Mouse (Mus musculus): ENCODE results near the gene Angptl8.

Angptl8 gene

GRCm38 (mm10) chr9:21816716-21817305 lies 18.5 kb upstream of the Angptl8 start:
- DNase-seq = no peak

GRCm38 (mm10) chr9:21818125-21818524 lies 17.2 kb upstream of the Angptl8 start:
- DNase-seq = no peak

GRCm38 (mm10) chr9:21818561-21818960 lies 16.7 kb upstream of the Angptl8 start:
- DNase-seq = no peak

- DNase-seq = no peak
These were observed 16.1 kb upstream of the Angptl8 start for GRCm38 (mm10) chr9:21819181-21819729.

GRCm38 (mm10) chr9:21820183-21820582 lies 15.1 kb upstream of the Angptl8 start:
- DNase-seq = no peak

- no peak for DNase-seq
These were observed 12.6 kb upstream of the Angptl8 start for GRCm38 (mm10) chr9:21822686-21823085.

- DNase-seq = no peak
These were observed 11.4 kb upstream of the Angptl8 start for GRCm38 (mm10) chr9:21823957-21824356.

- no peak for DNase-seq
These were observed 10.9 kb upstream of the Angptl8 start for GRCm38 (mm10) chr9:21824366-21824765.

- no peak for DNase-seq
These were observed 5.4 kb upstream of the Angptl8 start for GRCm38 (mm10) chr9:21829834-21830460.

GRCm38 (mm10) chr9:21830461-21830850 lies 4.9 kb upstream of the Angptl8 start:
- no peak for DNase-seq

GRCm38 (mm10) chr9:21830936-21831335 lies 4.4 kb upstream of the Angptl8 start:
- DNase-seq = no peak

- DNase-seq = no peak
These were observed 3.6 kb upstream of the Angptl8 start for GRCm38 (mm10) chr9:21831558-21832240.

GRCm38 (mm10) chr9:21837690-21838089 lies 2.4 kb downstream of the Angptl8 start:
- no peak for DNase-seq

- DNase-seq = peak; percentile 38
These were observed 4.9 kb downstream of the Angptl8 start for GRCm38 (mm10) chr9:21840115-21840787.

GRCm38 (mm10) chr9:21841340-21841739 lies 6.0 kb downstream of the Angptl8 start:
- no peak for DNase-seq

GRCm38 (mm10) chr9:21842391-21842790 lies 7.1 kb downstream of the Angptl8 start:
- DNase-seq = no peak

- no peak for DNase-seq
These were observed 7.8 kb downstream of the Angptl8 start for GRCm38 (mm10) chr9:21843086-21843485.

- DNase-seq = no peak
These were observed 10.2 kb downstream of the Angptl8 start for GRCm38 (mm10) chr9:21845381-21846080.

GRCm38 (mm10) chr9:21846755-21847341 lies 11.5 kb downstream of the Angptl8 start:
- DNase-seq = no peak

GRCm38 (mm10) chr9:21847425-21847824 lies 12.1 kb downstream of the Angptl8 start:
- DNase-seq = no peak

GRCm38 (mm10) chr9:21847926-21848325 lies 12.6 kb downstream of the Angptl8 start:
- DNase-seq = no peak
